Mouse (Mus musculus) left cerebral cortex, adult 8-10 months (tissue): Measurements from ENCODE around the gene Ikzf1. TPM values are rescaled to one million over a fixed set of nuclear protein-coding genes. Genes with fewer than 3 reads are reported as not detected.

ENCODE experiments used
- DNase-seq, 2 experiments: peaks; one replicate each; pipeline ENCODE4 v3.0.0; 2022; ENCODE audit warnings: low spot score in 2 of 2
- total RNA-seq, 4 experiments: library from RNA; stranded (reverse); gene quantifications; 2 replicates each; pipeline ENCODE4 v1.2.4; 2022

Ikzf1 gene
- total RNA-seq, 4 experiments from 2014 or later = 2.8 to 7.6 (median 6.1) TPM

DNA sequence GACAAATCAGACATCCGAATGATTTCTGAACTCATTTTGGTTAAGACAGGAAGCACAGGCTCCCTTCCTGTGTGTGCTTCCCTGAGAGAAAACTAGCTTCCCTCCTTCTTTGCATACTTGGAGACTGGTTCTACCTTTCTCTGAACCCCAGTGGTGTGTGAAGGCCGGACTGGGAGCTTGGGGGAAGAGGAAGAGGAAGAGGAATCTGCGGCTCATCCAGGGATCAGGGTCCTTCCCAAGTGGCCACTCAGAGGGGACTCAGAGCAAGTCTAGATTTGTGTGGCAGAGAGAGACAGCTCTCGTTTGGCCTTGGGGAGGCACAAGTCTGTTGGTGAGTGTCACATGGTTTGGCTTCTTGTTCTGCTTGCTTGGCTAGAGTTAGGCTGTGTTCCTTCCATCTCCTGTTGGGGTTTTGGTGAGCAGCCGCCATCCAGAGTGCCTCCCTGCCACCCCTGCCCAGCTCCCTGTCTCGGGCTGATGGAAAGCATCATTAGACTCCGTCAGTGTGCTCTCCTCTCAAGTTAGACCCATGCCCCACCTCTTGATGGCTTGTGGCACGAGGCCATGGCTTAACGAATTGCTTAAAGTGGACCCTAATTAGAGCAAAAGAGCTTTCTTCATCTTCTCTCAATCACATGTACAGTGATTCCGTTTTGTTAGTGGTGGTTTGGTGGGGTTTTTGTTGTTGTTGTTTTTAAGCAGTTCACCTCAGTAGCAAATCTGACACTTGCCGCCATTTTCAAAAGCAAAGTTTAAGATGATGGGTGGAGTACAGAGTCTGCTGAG lies 5.4 kb downstream of the Ikzf1 start:
- no peak for DNase-seq

DNA sequence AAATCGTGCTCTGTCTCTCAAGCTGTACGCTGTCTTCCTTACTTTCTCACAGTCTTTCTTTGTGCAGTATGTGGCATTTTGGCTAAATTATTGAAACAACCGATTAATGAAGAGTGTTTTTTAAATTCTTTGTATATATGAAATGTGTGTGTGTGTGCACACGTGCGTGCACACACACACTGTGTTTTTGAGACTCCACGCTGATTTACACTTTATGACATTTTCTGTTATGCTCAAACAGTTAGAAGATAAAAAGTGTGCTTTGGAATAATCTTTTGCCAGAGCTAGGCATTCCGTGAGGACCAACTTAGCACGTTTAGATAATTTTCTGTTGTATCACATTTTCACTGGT lies 6.0 kb downstream of the Ikzf1 start:
- DNase-seq = no peak

GRCm38 (mm10) chr11:11691324-11692058 lies 6.7 kb downstream of the Ikzf1 start:
- no peak for DNase-seq

GRCm38 (mm10) chr11:11692558-11693166 lies 7.9 kb downstream of the Ikzf1 start:
- no peak for DNase-seq

DNA sequence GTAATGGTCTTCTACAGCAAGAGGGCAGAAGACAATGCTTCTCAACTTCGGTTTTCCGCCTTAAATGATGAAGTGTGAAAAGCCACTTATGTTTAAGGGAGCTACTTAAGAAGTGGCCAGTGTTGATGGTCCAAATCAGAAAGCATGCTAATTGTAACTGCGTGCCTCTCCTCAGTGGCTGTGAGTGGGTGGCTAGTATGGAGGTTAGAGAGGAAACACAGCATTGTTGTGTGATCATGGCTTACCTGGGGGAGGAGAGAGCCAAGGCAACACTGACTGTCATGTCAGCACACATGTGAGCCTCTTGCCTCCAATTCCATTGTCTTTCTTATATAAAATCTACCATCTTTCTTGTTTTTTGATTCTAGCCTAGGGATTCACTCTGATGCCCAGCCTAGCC lies 8.6 kb downstream of the Ikzf1 start:
- DNase-seq = no peak

- DNase-seq = no peak
These were observed 9.3 kb downstream of the Ikzf1 start for GRCm38 (mm10) chr11:11694072-11694471.

GRCm38 (mm10) chr11:11694472-11695177 lies 9.8 kb downstream of the Ikzf1 start:
- no peak for DNase-seq

DNA sequence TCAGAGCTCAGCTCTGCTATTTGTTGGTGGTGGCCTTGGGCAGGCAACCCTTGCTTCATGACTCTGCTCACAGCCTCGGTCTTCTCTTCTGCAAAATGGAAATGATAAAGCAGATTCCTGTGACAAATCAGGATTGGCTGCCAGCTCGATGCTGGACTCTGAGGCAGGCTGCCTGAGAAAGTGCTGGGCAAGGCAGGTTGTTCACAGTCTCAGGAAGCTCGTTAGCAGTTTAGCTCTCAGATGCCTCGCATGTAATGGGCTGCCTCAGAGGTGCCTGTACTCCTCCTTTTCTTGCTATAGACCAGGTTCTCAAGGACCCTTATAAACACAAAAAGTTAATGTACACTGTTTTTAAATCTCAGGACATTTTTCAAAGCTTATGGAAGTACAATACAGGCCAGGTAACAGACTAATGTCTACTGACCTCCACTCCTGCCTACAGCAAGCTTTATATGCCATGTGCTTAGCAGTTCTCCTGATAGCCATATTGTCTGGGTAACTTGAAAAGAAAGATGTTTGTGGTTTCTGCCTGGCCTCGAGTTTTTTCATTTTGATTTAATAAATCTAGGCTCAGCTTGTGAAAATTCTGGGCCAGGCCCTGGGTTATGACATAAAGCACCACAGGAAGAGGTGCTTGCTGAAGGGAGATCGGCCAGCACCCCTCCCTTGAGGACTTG lies 10.5 kb downstream of the Ikzf1 start:
- DNase-seq = no peak

DNA sequence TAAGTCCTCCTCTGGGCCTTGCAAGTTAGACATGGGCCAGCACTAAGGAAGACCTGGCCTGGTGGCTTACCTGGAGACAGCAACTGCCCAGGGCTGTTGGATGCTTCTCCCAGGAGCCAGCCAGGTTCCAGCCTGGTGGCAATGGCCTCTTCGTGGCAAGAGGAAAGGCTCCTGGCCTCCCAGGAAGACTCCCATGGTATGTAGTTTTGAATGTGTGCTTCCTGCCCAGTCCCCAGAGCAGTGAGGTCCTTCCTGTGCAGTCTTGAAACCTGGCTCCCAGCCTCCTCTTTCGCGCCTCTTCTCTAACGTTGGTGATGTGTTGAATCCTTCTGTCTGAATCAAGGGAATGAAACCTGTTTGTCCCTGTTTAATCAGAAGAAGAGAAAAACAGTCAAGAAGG lies 11.1 kb downstream of the Ikzf1 start:
- DNase-seq = no peak

DNA sequence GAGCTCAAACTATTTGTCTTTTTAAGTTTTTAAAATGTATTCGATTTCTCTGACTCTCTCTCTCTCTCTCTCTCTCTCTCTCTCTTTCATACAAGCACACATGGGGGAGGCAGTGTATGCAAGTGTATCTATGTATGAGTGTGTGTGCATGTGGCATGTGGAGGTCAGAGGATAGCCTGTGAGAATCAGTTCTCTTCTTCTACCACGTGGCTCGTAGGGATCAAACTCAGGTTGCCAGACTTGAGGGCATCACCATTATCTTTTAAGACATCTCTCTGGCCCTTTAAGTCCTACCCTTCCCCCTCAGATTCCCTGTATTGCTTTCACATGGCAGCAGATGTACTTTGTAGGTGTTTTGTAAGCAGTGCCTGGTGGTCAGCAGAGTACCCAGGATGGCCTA lies 12.0 kb downstream of the Ikzf1 start:
- DNase-seq = no peak

- no peak for DNase-seq
These were observed 16.6 kb downstream of the Ikzf1 start for GRCm38 (mm10) chr11:11701378-11701777.

DNA sequence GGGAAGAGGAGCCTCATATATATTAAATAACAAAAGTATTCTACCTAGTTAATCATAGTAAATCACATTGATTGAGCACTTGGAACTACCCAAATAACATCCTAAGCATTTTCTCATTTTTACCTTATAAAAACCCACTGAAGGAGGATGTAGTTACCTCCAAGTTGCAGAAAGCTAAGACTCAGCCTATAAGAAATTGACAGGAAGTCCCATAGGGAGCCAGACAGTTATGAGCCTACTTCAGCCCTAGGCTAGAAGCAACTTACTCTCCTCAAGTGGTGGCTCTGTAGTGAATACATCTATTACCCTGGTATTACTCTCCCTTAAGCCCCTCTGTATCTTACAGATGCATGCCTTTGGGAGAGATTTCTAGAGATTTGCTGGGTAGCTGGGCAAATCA lies 19.0 kb downstream of the Ikzf1 start:
- DNase-seq = no peak

- no peak for DNase-seq
These were observed 23.4 kb downstream of the Ikzf1 start for GRCm38 (mm10) chr11:11708154-11708719.

GRCm38 (mm10) chr11:11709311-11709710 lies 24.5 kb downstream of the Ikzf1 start:
- no peak for DNase-seq

GRCm38 (mm10) chr11:11710718-11711117 lies 25.9 kb downstream of the Ikzf1 start:
- no peak for DNase-seq

GRCm38 (mm10) chr11:11711748-11712147 lies 26.9 kb downstream of the Ikzf1 start:
- no peak for DNase-seq

DNA sequence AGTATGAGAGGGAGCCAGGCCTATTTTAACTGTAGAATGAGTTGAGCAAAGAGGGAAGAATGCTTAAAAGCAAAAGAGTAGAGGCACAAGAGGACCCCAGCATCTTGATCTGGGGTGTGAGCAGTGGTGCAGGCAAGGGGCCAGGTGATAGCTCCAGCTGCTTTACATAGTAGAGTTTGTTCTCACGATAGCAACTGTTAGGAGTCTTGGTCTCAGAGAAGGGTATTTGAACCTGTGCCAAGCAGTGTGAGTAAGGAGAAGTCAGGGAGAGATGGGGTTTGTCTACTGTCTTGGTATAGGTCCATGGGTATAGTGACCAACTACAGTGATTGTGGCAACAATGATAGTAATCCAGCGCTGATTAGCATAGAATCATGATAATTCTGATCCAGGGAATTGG lies 29.9 kb downstream of the Ikzf1 start:
- no peak for DNase-seq

DNA sequence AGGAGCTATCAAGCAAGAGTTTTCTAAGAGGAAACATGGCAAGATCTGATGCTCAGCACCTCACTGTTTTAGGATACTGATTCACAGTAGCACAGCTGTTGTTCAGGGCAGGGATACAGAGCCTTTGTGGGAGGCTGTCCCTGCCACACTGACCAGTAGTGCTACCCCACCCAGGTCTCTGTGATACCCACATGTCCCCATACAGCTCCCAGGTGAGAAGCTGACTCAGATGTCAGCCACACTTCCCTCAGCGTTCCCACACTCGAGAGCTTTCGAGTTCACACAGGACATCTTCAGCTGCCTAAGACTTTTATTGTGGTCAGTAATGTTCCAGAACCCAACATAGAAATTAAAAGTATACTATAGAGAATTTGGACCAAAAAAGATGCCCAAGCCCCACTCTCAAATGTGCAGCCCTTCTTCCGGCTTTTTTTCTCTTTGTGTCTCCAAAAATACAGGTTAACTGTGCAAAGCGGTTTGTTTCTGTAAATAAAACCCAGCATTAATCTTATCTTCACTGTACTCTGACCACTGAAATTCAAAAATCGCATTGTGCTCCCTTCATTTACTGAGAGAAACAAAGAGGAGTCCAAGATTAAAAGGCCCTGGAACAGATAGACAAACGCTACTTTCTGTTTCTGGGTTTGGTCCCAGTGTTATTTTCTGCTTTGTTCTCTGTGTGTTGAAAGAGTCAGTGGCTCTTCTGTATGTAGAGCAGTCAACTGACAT lies 31.3 kb downstream of the Ikzf1 start:
- DNase-seq = no peak

GRCm38 (mm10) chr11:11716692-11717037 lies 31.9 kb downstream of the Ikzf1 start:
- no peak for DNase-seq

GRCm38 (mm10) chr11:11717606-11718167 lies 32.9 kb downstream of the Ikzf1 start:
- DNase-seq = no peak
